Mouse (Mus musculus): Measurements from ENCODE around the gene E130116L18Rik. TPM values are rescaled to one million over a fixed set of nuclear protein-coding genes. Genes with fewer than 3 reads are reported as not detected.

E130116L18Rik gene
- not detected in 2 replicates for polyA plus RNA-seq (2015; fragmentation: Nextera tagmentation; extraction: Ambion mirVana)

- Histone ChIP-seq H3K9me3 (no peaks in the 10 kb centered on the region), H3K36me3 (peaks cover 5% of the 10 kb centered on the region; the same call in 1 of the 2 replicates), H3K4me2 (peak within 1 kb of the TSS; percentile 57), H3K4me1 (replicated peaks) (peaks cover 18% of the 10 kb centered on the region), H3K9ac (peak within 1 kb of the TSS; percentile 77), H3K4me3 (peak within 1 kb of the TSS; percentile 78), H3K27me3 (no peaks in the 10 kb centered on the region), H3K27ac (replicated peaks) (peak within 1 kb of the TSS; percentile 93)
- 4% methylated on average over 72 of the region's 72 CpGs for WGBS
- peak; percentile 98 for ATAC-seq (ENCODE audit: low FRiP score, low read depth)
Observed at GRCm38 (mm10) chr5:25222752-25223702, at the start of gene E130116L18Rik. E130116L18Rik (minus strand) TSS chr5:25223153.

GRCm38 (mm10) chr5:25268258-25268888, 45.4 kb upstream of the E130116L18Rik start:
- no peak overlapping the region for H3K4me2 ChIP-seq
- no peak for ATAC-seq (ENCODE audit: low FRiP score, low read depth)

GRCm38 (mm10) chr5:25262266-25262665, 39.3 kb upstream of the E130116L18Rik start:
- no peak for ATAC-seq (ENCODE audit: low FRiP score, low read depth)
- 91% methylated on average over 7 of the region's 7 CpGs for WGBS
- H3K4me3 ChIP-seq: no peak overlapping the region

More at GRCm38 (mm10) chr5:25268258-25268888, 45.4 kb upstream of the E130116L18Rik start:
- Histone ChIP-seq H3K4me1 (replicated peaks) (no peaks in the 10 kb centered on the region), H3K4me3 (no peak overlapping the region), H3K27me3 (no peaks in the 10 kb centered on the region), H3K36me3 (peaks cover 70% of the 10 kb centered on the region), H3K27ac (replicated peaks) (no peak overlapping the region), H3K9me3 (no peaks in the 10 kb centered on the region), H3K9ac (no peak overlapping the region)
- 96% methylated on average over 4 of the region's 4 CpGs for WGBS

GRCm38 (mm10) chr5:25261452-25261851, 38.5 kb upstream of the E130116L18Rik start:
- Histone ChIP-seq H3K4me2 (no peak overlapping the region), H3K9ac (no peak overlapping the region), H3K27ac (replicated peaks) (no peak overlapping the region), H3K4me3 (no peak overlapping the region), H3K4me1 (replicated peaks) (no peaks in the 10 kb centered on the region), H3K36me3 (peaks cover 85% of the 10 kb centered on the region), H3K9me3 (no peaks in the 10 kb centered on the region), H3K27me3 (no peaks in the 10 kb centered on the region)
- 88% methylated on average over 6 of the region's 6 CpGs for WGBS
- no peak for ATAC-seq (ENCODE audit: low FRiP score, low read depth)

More at GRCm38 (mm10) chr5:25262266-25262665, 39.3 kb upstream of the E130116L18Rik start:
- Histone ChIP-seq H3K9ac (no peak overlapping the region), H3K27me3 (no peaks in the 10 kb centered on the region), H3K9me3 (no peaks in the 10 kb centered on the region), H3K27ac (replicated peaks) (no peak overlapping the region), H3K4me1 (replicated peaks) (no peaks in the 10 kb centered on the region), H3K36me3 (peaks cover 85% of the 10 kb centered on the region), H3K4me2 (no peak overlapping the region)

GRCm38 (mm10) chr5:25256686-25257085, 33.7 kb upstream of the E130116L18Rik start:
- Histone ChIP-seq H3K4me2 (no peak overlapping the region), H3K27ac (replicated peaks) (no peak overlapping the region), H3K4me3 (no peak overlapping the region), H3K27me3 (no peaks in the 10 kb centered on the region), H3K9ac (no peak overlapping the region), H3K36me3 (peaks cover 76% of the 10 kb centered on the region), H3K9me3 (no peaks in the 10 kb centered on the region), H3K4me1 (replicated peaks) (no peaks in the 10 kb centered on the region)
- no peak for ATAC-seq (ENCODE audit: low FRiP score, low read depth)
- WGBS: 86% methylated on average over 2 of the region's 2 CpGs

- WGBS: 98% methylated on average over 4 of the region's 4 CpGs
- Histone ChIP-seq H3K4me1 (replicated peaks) (no peaks in the 10 kb centered on the region), H3K4me3 (no peak overlapping the region), H3K27me3 (no peaks in the 10 kb centered on the region), H3K36me3 (peaks cover 81% of the 10 kb centered on the region), H3K27ac (replicated peaks) (no peak overlapping the region), H3K4me2 (no peak overlapping the region), H3K9ac (no peak overlapping the region), H3K9me3 (no peaks in the 10 kb centered on the region)
- ATAC-seq (ENCODE audit: low FRiP score, low read depth): no peak
Observed at GRCm38 (mm10) chr5:25254491-25254890, 31.5 kb upstream of the E130116L18Rik start.

GRCm38 (mm10) chr5:25252825-25253544, 30.0 kb upstream of the E130116L18Rik start:
- H3K9ac ChIP-seq: no peak overlapping the region
- ATAC-seq (ENCODE audit: low FRiP score, low read depth): no peak
- WGBS: 93% methylated on average over 8 of the region's 8 CpGs
- H3K4me2 ChIP-seq: no peak overlapping the region
- H3K4me1 ChIP-seq (replicated peaks): no peaks in the 10 kb centered on the region
- no peaks in the 10 kb centered on the region for H3K9me3 ChIP-seq
- peaks cover 71% of the 10 kb centered on the region for H3K36me3 ChIP-seq
- no peak overlapping the region for H3K27ac ChIP-seq (replicated peaks)
- no peaks in the 10 kb centered on the region for H3K27me3 ChIP-seq
- H3K4me3 ChIP-seq: no peak overlapping the region

- Histone ChIP-seq H3K4me2 (no peak overlapping the region), H3K27ac (replicated peaks) (no peak overlapping the region), H3K9ac (no peak overlapping the region), H3K36me3 (peaks cover 65% of the 10 kb centered on the region), H3K4me1 (replicated peaks) (no peaks in the 10 kb centered on the region), H3K9me3 (no peaks in the 10 kb centered on the region), H3K4me3 (no peak overlapping the region), H3K27me3 (no peaks in the 10 kb centered on the region)
- WGBS: 82% methylated on average over 2 of the region's 2 CpGs
- ATAC-seq (ENCODE audit: low FRiP score, low read depth): no peak
Observed at GRCm38 (mm10) chr5:25252423-25252822, 29.5 kb upstream of the E130116L18Rik start.

GRCm38 (mm10) chr5:25247036-25247435, 24.1 kb upstream of the E130116L18Rik start:
- Histone ChIP-seq H3K9ac (no peak overlapping the region), H3K4me1 (replicated peaks) (no peaks in the 10 kb centered on the region), H3K27me3 (no peaks in the 10 kb centered on the region), H3K27ac (replicated peaks) (no peak overlapping the region), H3K9me3 (no peaks in the 10 kb centered on the region), H3K4me3 (no peak overlapping the region), H3K4me2 (no peak overlapping the region), H3K36me3 (peaks cover 27% of the 10 kb centered on the region)
- WGBS: 85% methylated on average over 3 of the region's 3 CpGs
- ATAC-seq (ENCODE audit: low FRiP score, low read depth): no peak

GRCm38 (mm10) chr5:25246473-25246865, 23.5 kb upstream of the E130116L18Rik start:
- H3K27me3 ChIP-seq: no peaks in the 10 kb centered on the region
- no peak overlapping the region for H3K9ac ChIP-seq
- H3K4me2 ChIP-seq: no peak overlapping the region
- no peaks in the 10 kb centered on the region for H3K9me3 ChIP-seq
- no peak overlapping the region for H3K4me3 ChIP-seq
- no peaks in the 10 kb centered on the region for H3K4me1 ChIP-seq (replicated peaks)
- peaks cover 26% of the 10 kb centered on the region for H3K36me3 ChIP-seq
- no peak for ATAC-seq (ENCODE audit: low FRiP score, low read depth)
- 87% methylated on average over 1 of the region's 1 CpGs for WGBS
- H3K27ac ChIP-seq (replicated peaks): no peak overlapping the region

GRCm38 (mm10) chr5:25245806-25246472, 23.0 kb upstream of the E130116L18Rik start:
- no peaks in the 10 kb centered on the region for H3K9me3 ChIP-seq
- H3K27me3 ChIP-seq: no peaks in the 10 kb centered on the region
- ATAC-seq (ENCODE audit: low FRiP score, low read depth): no peak
- H3K4me3 ChIP-seq: no peak overlapping the region
- H3K4me2 ChIP-seq: no peak overlapping the region
- H3K9ac ChIP-seq: no peak overlapping the region
- WGBS: 93% methylated on average over 10 of the region's 10 CpGs
- H3K36me3 ChIP-seq: peaks cover 20% of the 10 kb centered on the region
- H3K27ac ChIP-seq (replicated peaks): no peak overlapping the region
- H3K4me1 ChIP-seq (replicated peaks): no peaks in the 10 kb centered on the region
